Mouse (Mus musculus) left cerebral cortex, adult 18-20 months (tissue): ENCODE measurements at regions not wholly inside any gene's neighbourhood (a gene's known extent, or its start where the extent isn't known, plus 50 kb on each side); places are given as distances from the start of the nearest gene placed in this dataset.
A peak's percentile ranks its signal among the peaks of the same experiment; 100 is the strongest.
"Not testable (repeated sequence)": the region's sequence is repeated elsewhere in the genome, so short reads cannot be mapped to it uniquely, and the experiment has no call there.

ENCODE experiments used
- DNase-seq, 2 experiments: peaks; one replicate each; pipeline ENCODE4 v3.0.0; 2021 to 2022; ENCODE audit warnings: low spot score in 2 of 2, mixed read lengths in 1 of 2

DNA sequence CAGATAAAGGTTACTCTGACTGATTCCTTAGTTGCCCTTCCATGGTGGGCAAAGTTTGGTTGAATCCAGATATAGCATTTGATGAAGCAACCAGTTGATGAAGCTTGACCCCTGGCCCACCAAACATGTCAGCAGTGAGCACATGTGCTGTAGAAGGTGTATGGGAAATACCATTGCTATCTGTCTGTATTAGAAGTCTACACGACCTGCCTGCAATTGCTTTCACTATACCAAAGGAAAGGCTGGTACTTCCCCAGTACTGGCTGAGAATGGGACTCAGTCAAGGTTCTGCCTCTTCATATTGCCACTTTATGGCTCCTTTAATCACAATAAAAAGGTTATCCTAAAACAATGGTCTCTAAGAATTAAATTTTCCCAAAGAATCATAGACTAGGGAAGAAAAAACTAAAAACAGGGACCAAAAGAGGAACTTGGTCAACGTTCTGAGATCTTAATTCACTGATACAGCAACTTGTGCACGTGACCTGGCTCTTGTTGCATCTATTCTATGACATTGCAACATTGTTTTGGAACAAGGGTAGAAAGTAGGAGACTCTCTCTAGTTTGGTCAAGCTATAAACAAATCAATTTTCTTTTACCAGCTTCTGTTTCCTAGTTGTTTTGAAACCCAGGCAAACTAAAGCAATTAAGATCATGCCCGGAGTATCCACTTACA, 284.0 kb downstream of the Rapgef2 start:
- no peak for DNase-seq

DNA sequence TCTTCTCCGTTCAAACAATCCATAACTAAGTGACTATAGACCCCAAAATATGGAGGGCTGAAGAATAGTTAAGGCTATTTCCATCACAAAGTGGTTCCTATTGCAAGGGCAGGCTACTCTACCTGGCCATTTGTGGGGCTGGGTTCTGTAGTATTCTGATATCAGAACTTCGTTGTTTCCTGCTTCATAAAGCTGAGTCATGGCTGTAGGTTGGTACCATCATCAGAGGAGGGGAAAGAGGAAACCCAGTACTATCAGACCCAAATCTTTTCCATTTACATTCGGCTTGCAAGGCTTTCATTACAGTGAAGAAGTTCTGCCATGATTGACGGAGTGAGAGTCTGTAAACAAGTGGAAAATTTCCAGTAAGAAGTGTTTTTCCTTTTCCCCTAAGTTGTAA, 284.6 kb downstream of the Rapgef2 start:
- no peak for DNase-seq

DNA sequence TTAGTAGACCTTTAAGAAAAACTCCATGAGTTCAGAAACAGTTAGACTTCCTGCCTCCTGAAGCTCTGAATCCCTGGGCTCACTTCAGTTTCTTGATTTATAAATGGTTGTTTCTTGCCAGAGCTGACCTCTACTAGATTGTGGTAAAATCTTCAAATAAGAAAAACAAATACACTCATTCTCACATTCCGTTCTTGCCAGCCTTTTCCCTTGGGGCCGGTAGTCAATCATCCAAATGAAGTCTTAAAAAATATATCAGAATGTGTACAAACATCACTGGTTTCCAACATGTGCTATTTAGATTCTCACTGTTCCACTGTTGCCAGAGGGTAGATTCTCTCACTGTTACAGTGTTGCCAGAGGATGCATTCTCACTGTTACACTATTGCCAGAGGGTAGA, 286.0 kb downstream of the Rapgef2 start:
- DNase-seq = no peak

DNA sequence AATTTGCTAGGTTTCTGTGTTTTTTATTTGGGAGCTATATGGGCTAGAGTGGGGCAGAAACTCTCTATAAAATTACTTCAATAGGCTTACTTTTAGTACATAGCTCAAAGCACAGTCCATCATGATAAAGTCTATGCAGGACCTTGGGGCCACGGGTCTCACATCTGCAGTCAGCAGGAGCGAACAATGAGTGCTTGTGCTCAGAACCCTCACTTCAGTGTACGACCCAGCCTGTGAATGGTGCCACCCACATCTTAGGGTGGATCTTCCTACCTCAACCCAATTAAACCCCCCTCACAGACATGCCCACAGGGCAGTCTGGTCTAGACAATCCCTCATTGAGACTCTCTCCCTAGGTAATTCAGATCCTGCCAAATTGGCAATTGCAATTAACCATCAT, 286.5 kb downstream of the Rapgef2 start:
- no peak for DNase-seq

DNA sequence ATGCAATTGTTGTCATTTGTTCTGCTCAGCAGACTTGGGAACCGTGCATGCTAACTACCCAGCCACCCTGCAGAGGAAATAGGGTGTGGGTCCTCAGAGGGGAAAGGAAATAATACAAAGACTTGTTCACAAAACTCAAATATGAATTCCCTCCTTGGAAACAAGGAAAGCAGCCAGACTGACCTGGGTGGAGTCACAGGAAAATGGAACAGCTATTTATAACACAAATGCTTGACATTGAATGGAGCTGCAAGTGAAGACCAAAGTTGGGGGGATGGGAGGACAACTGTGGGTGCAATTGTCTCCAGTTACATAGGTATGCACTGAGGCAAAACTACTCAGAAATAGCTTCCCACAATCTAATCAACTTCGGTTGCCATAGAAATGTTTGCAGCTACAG, 298.2 kb downstream of the Rapgef2 start:
- no peak for DNase-seq

DNA sequence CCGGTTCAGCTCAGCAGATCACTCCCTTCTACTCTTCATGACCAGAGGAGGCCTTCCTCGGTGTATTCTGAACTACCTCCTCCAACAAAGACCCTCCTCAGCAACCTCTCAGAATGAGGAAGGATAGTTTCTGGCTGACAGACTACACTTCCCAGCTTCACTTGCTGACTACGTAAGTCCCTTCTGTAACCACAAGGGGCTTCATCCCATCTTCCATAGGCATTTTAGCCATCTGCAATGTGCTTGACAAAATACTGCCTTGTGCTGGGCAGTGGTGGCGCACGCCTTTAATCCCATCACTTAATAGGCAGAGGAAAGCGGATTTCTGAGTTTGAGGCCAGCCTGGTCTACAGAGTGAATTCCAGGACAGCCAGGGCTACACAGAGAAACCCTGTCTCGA, 299.6 kb downstream of the Rapgef2 start:
- no peak for DNase-seq

DNA sequence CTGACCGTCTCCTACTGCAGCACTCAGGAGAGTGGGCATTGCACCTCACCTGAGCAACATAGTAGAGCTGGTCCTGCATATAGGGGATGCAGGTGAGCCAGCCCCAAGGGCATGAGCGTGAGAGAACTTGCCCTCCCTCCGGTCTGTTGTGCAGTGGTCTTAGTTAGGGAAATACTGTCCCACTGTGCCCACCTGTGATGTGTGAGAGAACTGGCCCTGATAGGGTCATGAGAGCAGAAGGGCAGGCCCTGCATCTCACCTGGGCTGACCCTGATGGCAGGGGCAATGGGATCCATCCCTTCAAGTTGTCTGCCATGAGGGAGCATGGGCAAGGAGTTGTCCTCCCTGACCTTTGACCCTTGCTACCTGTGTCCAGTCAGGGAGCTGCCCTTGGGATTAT, 305.3 kb downstream of the Rapgef2 start:
- no peak for DNase-seq

DNA sequence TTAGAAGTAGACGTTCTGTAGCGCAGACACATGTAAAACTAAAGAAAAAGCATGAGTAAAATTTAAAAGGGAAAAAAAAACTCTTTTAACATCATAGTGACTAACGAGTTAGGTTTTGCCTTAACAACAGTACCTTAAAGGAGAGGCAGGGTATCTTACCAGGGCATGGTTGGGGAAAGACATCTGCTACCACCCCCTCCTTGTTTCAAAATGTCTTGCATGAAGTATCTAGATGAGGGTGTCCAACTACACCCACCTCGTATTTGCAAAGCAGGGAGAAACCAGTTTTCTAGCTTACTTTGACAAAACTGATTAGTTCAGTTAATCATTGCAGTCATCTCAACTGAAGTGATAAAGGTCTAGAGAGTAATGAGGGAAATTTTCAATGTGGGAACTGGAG, 307.5 kb downstream of the Rapgef2 start:
- DNase-seq = peak in 1 of 2 experiments; percentile 31

DNA sequence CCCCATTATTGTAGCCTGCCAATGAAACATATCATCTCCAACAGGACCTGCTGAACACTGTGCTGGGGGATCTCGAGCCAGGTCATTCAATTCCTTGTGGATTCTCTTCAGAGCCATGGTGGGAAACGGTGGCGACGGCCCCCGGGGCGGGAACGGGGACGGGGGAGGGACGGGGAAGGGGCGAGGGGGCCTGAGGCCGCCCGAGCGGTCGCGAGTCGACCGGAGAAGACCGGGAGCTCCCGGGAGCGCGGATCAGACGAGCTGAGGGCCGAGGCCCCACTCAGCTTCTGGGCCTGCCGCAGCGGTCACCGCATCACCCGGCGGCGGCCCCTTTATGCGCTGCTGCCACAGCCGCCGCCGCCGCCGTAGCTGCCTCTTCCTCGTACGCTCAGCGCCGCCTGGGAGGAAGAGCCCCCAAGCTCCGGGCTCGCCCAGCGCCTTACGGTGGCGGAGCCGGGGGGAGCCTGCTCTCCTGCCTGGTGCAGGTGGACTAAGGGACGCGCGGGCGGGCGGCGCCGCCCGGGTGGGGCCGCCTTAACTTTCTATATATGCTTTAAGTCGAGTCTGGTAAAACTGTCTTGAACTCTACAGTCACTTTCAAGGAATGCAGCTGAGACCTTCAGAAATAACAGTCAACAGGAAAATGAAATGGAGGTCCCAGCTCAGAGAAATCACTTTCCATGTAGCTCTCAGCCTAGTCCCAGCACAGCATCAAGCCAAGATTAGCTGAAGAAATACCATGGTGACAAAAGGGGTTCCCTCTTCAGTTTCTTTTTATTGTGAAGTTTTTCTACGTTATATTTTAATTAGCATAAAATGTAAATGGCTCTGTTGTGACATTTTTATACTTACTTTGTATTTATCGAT, 319.4 kb downstream of the Rapgef2 start:
- not testable (repeated sequence) for DNase-seq

DNA sequence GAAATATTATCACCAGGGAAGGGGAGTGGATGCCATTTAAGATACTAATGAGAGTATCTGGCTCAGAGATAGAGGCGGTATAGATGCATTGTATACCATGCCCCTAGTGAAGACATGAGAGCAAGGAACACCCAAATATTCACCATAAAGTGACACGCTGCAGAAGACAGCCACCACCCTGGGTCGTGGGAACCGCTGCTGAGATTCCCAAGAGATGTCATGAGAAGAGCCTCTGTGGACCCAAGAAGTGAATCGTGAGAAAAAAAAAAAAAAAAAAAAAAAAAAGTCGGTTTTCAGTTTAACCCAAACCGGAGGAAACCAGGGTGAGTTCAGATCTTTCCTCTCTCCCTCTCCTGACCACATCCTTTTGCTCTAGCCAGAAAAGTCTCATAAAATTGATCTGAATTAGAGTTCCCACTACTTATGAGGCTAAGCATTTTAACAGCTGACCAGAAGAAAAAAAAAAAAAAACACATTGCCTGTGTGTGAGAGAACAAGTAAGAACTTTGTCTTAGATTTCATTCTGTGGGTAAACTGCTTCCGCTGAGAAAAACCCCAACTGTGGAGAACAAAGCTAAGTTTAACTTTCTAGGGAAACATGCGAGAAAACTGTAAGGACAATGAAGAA, 322.0 kb downstream of the Rapgef2 start:
- no peak for DNase-seq

DNA sequence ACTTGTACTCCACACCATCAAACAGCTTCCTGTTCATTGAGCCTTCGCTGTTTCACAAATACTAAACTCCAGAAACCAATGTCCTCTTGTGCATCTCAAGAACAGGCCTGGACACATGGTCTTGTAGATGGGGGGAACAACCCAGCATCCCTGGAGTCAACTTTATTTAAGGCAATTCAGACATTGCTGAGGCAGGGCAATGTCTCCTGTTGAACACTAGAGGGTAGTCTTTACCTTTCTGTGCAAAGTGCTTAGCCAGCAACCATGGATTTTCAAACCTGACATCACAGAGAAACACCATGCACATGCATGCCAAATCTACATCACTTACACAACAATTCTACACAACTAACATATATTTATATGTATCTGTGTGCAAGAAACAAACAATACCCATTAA, 327.5 kb downstream of the Rapgef2 start:
- DNase-seq = peak; percentile 20 to 24

DNA sequence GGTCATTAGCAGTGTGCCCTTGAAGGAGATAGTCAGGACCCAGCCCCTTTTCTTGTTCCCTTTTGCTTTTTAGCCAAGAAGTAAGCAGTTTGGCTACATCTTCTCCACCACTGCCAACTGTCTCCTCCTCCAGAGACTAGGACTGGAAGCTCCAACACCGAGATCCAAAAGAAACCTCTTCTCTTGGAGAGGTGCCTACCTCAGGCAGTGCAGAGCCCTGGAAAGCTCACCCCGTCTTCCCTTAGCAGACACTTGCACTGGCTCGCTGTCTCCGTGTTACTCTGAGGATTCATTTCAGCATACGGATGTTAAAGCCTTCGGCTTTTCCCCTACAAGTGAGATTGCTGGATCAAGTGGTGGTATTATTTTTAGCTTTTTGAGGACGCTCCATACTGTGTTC, 331.0 kb downstream of the Rapgef2 start:
- no peak for DNase-seq

DNA sequence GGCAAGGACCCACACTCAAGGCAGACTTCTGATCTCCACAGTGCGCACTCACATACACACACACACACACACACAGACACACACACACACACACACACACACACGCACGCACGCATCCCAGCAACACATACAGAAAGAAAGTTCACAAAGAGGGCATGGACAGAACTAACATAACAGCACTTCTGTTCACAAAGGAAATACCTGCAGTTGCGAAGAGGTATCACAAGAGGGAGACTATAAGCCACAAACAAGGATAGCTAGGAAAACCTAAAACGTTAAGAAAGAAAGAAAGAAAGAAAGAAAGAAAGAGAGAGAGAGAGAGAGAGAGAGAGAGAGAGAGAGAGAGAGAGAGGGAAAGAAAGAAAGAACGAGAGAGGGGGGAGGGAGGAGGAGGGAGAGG, 336.9 kb downstream of the Rapgef2 start:
- not testable (repeated sequence) for DNase-seq

DNA sequence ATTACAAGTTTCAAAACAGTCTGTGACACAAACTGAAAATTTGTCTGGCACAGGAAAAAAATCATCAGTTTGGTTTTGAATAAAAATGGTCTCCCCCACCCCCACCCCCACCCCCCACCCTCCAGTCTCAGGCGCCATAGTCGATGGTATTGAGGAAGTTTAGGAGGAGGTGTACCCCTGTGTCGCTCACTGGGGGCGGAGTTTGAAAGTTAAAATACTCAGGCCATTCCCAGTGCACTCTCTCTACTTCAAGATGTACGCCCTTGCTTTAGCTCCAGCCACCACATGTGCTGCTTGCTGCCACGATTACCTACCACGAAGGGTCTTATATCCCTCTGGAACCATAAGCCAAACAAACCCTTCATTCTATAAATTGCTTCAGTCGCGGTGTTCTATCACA, 337.6 kb downstream of the Rapgef2 start:
- no peak for DNase-seq

DNA sequence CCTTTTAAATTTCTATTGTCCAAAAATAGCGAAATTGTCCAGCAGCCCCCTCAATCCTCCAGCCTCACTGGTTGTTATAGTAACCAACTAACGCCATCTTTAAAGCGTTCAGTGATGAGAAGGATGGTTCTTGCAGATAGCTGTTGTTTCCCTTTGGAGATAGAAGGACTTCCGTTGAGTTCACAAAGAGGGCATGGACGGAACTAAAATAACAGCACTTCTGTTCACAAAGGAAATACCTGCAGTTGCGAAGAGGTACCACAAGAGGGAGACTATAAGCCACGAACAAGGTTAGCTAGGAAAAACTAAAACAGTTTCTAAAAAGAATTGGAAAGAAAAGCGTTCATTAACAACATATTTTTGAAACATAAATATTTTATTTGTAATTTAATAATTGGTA, 338.1 kb downstream of the Rapgef2 start:
- peak; percentile 57 to 70 for DNase-seq

DNA sequence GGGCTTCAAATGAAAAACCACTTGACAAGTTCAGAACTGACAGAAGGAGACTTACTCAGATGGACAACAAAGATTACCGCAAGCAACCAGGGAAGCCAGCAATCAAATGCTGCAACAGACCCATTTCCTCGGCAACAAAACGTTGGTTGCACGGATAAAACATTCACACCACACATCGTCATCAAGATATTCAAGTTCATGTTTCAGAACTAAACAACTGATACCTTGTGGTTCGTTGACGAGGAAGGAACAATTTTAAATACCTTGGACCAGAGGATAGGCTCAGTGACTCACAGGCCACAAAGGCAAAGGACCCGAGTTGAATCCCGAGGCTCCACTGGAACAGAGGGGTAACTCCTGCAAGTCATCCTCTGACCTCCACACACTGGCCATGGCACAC, 339.1 kb downstream of the Rapgef2 start:
- DNase-seq = no peak

DNA sequence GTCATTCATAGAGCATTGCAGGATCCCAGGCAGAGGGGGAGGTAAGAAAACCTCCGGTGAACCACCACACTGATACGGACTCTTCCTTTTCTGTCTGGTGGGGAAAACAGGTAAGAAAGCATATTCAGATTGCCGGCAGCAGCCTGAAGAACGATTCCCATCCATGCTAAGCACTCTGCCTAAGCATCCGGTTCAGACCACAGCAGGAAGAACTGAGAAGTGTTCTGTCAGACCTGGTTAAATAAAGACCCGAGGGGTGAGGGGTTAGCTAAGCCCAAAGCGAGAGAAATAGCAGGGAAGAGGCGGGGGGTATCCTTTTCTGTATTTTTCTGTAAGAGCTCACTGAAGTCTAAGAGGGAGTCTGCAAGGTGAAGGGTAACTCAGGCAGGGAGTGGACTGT, 342.1 kb downstream of the Rapgef2 start:
- no peak for DNase-seq

DNA sequence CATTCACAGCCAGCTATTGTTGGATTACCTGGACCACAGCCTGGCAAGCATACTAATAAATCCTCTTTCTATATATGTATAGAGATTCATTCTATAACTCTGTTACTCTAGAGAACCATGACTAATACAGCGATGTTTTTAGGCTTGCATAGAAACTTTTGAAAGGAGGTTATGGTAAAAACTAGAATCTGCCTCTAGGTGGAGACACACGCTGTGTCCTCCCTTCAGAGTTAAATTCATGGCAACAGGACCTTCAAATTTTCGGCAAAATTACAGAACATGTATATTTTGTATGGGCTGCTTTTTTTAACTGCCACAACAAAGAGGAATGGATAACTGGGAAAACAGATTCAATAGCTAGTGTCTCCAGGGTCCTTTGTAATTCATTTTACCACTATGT, 353.3 kb downstream of the Rapgef2 start:
- no peak for DNase-seq

DNA sequence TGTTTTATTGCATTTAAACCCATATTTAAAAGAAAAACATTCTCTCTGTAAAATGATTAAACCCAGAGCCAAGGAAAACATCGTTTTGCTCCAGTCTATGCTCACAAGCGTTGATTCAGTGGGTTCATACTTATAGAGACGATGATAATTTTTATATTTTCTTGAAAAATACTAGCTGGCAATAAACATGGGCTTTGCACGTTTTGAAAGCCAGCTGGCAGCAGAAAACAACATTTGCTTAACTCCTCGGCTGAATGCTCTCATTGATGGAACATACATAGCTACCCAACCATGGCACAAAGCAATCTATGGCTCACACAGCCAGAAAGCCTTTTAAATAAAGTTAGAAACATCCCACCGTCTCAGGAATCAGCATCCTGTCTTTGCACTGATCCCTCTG, 366.5 kb downstream of the Rapgef2 start:
- no peak for DNase-seq

DNA sequence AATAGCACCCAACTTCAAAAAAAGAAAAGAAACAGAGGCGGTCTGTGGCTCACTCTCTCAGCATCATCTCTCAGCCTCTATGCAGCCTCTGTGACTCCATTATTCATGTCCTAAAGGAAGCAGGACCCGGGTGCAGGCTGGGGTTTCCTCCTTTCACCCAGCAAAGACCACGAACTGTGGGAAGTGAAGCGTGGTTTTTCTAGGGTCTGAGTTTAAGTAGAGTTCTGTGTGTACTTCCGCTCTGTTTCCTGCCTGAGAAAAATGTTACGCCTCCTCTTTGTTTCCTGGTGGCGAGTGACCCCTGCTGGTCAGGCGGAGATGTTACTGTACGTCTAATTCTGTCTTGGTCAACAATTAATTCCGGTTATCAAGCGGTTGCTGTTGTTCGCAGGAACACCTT, 366.9 kb downstream of the Rapgef2 start:
- peak; percentile 81 to 83 for DNase-seq

DNA sequence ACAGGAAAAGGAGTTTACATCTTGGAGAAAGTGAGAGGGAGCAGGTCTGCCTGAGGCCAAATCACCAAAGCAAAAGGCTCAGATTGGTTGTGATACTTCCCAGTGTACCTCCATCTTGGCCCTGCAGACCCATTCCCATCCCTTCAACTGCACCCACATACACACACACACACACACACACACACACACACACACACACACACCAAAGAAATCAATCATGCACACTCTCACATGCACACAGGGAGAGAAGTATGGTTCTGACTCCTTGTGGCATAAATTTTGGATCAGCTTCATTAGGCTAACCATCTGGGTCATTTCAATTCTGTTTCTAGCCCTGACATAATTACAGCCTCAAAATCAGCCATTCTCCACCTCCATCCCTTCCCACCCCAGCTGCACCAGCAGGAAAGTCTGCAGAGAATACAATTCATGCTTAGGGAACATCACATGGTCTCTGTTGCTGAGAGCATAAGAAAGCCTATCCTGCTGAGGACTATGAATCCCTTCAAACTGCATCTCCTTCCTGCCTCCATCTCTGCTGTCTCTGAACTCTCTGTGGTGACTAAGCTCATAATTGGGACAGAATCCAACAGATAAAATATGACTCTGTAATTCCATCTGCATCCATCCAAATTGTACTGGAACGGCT, 378.0 kb downstream of the Rapgef2 start:
- peak in 1 of 2 experiments; percentile 11 for DNase-seq

DNA sequence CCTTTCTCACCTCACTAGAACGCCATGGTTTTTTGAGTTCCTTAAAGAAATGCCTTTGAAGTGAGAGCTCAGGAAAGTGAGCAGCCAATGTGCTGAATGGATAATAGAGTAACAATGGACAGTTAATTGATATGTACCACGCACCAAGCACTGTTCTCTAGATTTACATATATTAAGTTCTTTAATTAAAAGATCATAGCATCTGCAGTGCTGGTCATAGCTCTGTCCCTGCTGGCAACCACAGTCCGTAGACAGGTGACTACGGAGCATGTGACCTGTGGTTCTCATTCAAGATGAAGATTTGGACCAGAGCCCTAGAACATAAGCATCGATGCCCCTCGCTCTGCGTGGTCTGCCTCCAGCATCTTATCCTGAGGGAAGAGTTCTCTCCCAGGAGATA, 378.5 kb downstream of the Rapgef2 start:
- no peak for DNase-seq
